Mouse (Mus musculus) midbrain, postnatal 0 days (tissue): ENCODE data around the gene Cobll1. TPM values are rescaled to one million over a fixed set of nuclear protein-coding genes. Genes with fewer than 3 reads are reported as not detected.

Experiments used
- ATAC-seq: fragments of 200-750 bp; cut with Nextera tagmentation; 2 replicates; pipeline ENCODE4 v1.8.0; 2017; ENCODE audit warnings: moderate number of reproducible peaks, mild to moderate bottlenecking, moderate TSS enrichment, moderate library complexity; ENCODE audit not compliant: low FRiP score
- DNase-seq: peaks from one replicate; pipeline ENCODE4 v3.0.0-alpha.2; 2015; ENCODE audit warnings: low spot score
- H3K27ac ChIP-seq: fragments of 300-500 bp; sonication (generic); 2 replicates; pipeline ENCODE4 v1.5.1; 2014; ENCODE audit warnings: low read depth, mild to moderate bottlenecking, low read length, mixed read lengths
- H3K27me3 ChIP-seq: fragments of 300-500 bp; sonication (generic); 2 replicates; pipeline ENCODE4 v1.6.1; 2014; ENCODE audit warnings: low read length, control low read depth, mixed read lengths; ENCODE audit not compliant: insufficient read depth
- H3K36me3 ChIP-seq: fragments of 300-500 bp; sonication (generic); 2 replicates; pipeline ENCODE4 v1.6.1; 2014; ENCODE audit warnings: low read length, control low read depth, mixed read lengths; ENCODE audit not compliant: insufficient read depth
- H3K4me1 ChIP-seq: fragments of 300-500 bp; sonication (generic); 2 replicates; pipeline ENCODE4 v1.6.1; 2014; ENCODE audit warnings: mild to moderate bottlenecking, control low read depth, antibody characterized with exemption, low read length, mixed read lengths; ENCODE audit not compliant: insufficient read depth
- H3K4me2 ChIP-seq: fragments of 300-500 bp; sonication (generic); 2 replicates; pipeline ENCODE4 v1.6.1; 2014; ENCODE audit warnings: low read depth, mild to moderate bottlenecking, low read length, mixed read lengths; ENCODE audit not compliant: poor library complexity, severe bottlenecking
- H3K4me3 ChIP-seq: fragments of 300-500 bp; sonication (generic); 2 replicates; pipeline ENCODE4 v1.5.1; 2014; ENCODE audit warnings: low read depth, mild to moderate bottlenecking, low read length, moderate library complexity
- H3K9ac ChIP-seq: fragments of 300-500 bp; sonication (generic); replicated peaks from 2 replicates; pipeline ENCODE4 v1.6.1; 2014; ENCODE audit warnings: mild to moderate bottlenecking, low read length, moderate library complexity, mixed read lengths; ENCODE audit not compliant: poor library complexity, severe bottlenecking
- H3K9me3 ChIP-seq: fragments of 300-500 bp; sonication (generic); 2 replicates; pipeline ENCODE4 v1.6.1; 2016; ENCODE audit warnings: low read length, control low read depth
- CTCF ChIP-seq: IDR thresholded peaks from 2 replicates; pipeline ENCODE4 v1.5.1; 2016; ENCODE audit warnings: antibody characterized with exemption, mild to moderate bottlenecking
- WGBS: fragments of 180-500 bp; shearing (Covaris S2); extraction: QIAGEN DNeasy Blood & Tissue Kit; methylation state at CpG from one replicate; pipeline ENCODE4 v1.1.7; 2014; 5-methylcytosine and 5-hydroxymethylcytosine counted together
- polyA plus RNA-seq: library from polyadenylated mRNA; unstranded; fragments of >200 nt; fragmentation: Nextera tagmentation; extraction: Ambion mirVana; gene quantifications from 2 replicates; pipeline ENCODE4 v1.2.1, GENCODE M21; 2015
- total RNA-seq: library from RNA; depleted of rRNA; stranded (reverse); fragments of >200 nt; gene quantifications from 2 replicates; pipeline ENCODE4 v1.2.3, GENCODE M21; 2014

Cobll1 gene
- total and polyA plus RNA-seq, 2 experiments from 2014 or later, result 2.5 to 2.9 TPM

DNA sequence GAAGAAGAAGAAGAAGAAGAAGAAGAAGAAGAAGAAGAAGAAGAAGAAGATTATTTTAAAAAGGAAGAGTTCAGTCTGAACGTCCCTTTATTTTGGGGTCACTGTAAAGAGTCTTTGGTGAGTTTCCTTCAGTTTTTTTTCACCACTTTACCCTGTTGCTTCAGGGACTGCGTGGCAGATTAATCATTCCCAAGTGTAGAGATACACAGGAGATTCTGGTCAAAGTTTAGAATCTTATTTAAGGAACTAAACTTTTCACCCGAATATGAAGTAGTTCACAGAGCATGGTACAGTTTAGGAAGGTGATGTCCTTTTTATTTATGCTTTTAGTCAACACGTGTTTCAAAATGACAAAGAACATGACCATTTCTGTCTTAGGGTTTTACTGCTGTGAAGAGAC lies 21.2 kb upstream of the Cobll1 start:
- no peak for ATAC-seq
- WGBS, result 90% methylated on average over 4 of the region's 4 CpGs
- no peak for TF ChIP-seq CTCF
- Histone ChIP-seq H3K4me1 (no peaks in the 10 kb centered on the region), H3K27ac (no peak overlapping the region), H3K9me3 (no peaks in the 10 kb centered on the region), H3K36me3 (no peaks in the 10 kb centered on the region), H3K9ac (no peak overlapping the region), H3K27me3 (no peaks in the 10 kb centered on the region), H3K4me2 (no peak overlapping the region), H3K4me3 (no peak overlapping the region)
- DNase-seq, result no peak

DNA sequence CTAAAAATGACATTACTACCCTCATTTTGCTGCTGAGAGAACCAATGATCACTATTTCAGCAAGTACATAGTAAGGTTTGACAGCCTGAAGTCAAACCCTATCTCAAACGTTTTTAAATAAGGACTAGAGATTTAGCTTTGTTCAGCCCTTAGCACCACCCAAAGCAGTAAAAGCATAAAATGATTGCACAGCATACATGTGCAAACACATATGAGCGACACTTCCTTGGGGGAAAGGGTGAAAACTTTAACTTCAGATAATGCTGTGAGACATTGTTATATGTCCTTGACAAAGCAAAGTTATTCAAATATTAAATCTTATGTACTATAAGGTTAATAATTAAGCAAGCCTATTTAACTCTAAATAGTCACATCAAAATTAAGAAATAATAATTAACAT lies 18.2 kb upstream of the Cobll1 start:
- 67% methylated on average over 2 of the region's 2 CpGs for WGBS
- no peaks in the 10 kb centered on the region for H3K4me1 ChIP-seq
- no peaks in the 10 kb centered on the region for H3K27me3 ChIP-seq
- no peak for ATAC-seq
- H3K4me2 ChIP-seq, result no peak overlapping the region
- DNase-seq, result no peak
- no peaks in the 10 kb centered on the region for H3K36me3 ChIP-seq
- no peak overlapping the region for H3K9ac ChIP-seq
- H3K27ac ChIP-seq, result no peak overlapping the region
- H3K4me3 ChIP-seq, result no peak overlapping the region
- no peaks in the 10 kb centered on the region for H3K9me3 ChIP-seq
- no peak for TF ChIP-seq CTCF

DNA sequence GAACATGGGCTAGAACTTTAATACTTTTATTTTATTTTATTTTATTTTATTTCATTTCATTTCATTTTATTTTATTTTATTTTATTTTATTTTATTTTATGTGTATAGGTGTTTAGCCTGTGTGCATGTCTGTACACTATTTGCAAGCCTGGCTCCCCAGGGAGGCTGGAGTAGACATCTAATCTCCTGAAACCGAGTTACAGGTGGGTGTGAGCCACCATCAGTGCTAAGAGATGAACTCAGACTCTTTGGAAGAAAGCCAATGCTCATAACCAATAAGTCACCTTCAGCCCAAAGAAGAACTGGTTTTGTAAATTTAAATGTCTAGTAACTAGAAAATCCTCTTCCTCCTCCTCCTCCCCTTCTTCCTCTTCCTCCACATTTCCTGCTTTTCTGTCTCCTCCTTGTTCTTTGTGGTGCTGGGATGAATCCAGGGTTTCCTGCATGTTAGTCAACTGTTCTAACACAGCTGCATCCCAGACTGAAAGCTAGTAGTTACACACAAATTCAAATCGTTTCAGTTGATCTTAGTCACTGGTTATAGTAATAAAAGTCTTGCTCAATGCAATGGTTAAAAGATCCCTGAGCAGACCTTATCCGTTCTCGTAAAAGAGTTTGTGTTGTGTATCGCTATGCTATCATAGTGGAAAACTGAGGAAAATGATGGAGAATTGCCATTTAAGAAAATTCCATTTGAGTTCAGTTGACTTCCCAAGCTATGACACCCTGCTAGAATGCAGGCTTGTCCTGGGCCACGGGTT lies 17.5 kb upstream of the Cobll1 start:
- H3K4me2 ChIP-seq, result no peak overlapping the region
- no peaks in the 10 kb centered on the region for H3K27me3 ChIP-seq
- no peak overlapping the region for H3K4me3 ChIP-seq
- TF ChIP-seq CTCF, result no peak
- no peak overlapping the region for H3K9ac ChIP-seq
- WGBS, result 77% methylated on average over 6 of the region's 6 CpGs
- no peak for DNase-seq
- no peaks in the 10 kb centered on the region for H3K9me3 ChIP-seq
- H3K4me1 ChIP-seq, result no peaks in the 10 kb centered on the region
- no peaks in the 10 kb centered on the region for H3K36me3 ChIP-seq
- no peak overlapping the region for H3K27ac ChIP-seq
- no peak for ATAC-seq

DNA sequence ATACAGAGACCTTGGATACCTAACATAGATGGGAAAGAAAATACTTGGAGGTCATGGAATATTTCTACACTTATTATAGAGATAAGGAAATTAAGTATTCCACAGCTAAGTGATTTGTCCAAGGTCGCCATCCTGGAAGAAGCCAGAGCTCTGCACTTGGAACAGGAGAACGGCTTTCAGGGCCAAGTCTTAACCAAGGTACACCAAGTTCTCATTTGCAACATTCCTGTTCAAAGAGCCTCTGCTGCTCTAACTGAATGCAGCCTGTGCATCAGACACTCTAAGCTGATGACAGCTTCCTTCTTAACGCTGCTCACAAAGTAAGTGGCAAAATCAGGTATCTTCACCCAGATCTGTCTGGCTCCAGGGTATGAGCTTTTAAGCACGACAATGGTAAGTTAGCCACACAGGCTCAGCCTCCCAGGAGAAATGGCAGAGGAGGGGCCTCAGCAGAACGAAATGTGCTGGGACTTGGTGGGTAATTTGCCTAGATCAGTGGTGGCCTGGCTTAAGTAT lies 11.4 kb upstream of the Cobll1 start:
- ATAC-seq, result no peak
- Histone ChIP-seq H3K36me3 (no peaks in the 10 kb centered on the region), H3K27me3 (no peaks in the 10 kb centered on the region), H3K27ac (no peak overlapping the region), H3K9me3 (no peaks in the 10 kb centered on the region), H3K4me3 (no peak overlapping the region), H3K9ac (no peak overlapping the region), H3K4me2 (no peak overlapping the region), H3K4me1 (no peaks in the 10 kb centered on the region)
- DNase-seq, result no peak
- 54% methylated on average over 5 of the region's 5 CpGs for WGBS
- TF ChIP-seq CTCF, result no peak

DNA sequence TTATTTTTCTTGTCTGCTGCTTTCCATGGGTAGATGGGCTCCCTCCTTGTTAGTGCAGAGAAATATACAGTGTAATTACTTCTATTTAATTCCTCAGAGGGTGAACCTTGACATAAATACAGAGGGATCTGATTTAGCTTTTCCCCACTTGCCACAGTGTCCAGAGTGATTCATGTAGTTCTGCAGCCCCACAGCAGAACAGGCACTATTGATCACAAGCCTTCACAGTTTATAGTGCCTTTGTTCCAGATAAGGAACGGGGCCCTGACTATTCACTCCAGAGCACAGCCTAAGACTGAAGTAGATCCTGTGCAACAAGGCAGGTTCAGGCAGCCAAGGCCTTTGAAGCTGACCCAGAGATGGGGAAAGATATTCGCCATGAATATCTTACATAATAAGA lies 10.4 kb upstream of the Cobll1 start:
- 52% methylated on average over 2 of the region's 2 CpGs for WGBS
- no peak for ATAC-seq
- no peaks in the 10 kb centered on the region for H3K36me3 ChIP-seq

DNA sequence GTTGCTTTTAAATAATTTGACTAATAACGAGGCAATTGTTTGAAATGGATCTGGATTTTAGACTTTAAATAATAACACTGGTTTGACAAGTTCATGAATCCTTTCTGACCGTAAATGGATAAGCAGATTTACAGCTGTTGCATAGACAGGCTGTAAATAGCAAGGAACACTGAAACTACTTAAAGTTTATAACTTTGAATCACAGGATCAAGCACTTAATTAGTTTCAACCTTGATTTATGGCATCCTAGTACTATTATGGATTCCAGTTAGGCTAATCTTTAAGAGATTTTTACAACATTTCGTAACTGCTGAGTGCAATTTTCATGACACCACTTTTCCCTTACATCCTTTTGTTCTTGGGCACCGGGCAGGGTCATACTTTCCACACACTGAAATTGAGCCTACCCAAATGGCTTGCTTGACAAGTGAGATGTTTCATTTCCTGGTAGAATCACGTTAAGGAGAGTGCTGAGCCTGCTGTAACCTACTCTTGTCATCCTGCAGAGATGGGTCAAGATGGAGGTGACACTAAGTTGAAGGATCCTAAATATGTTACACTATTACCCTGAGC lies 1.1 kb upstream of the Cobll1 start:
- no peaks in the 10 kb centered on the region for H3K36me3 ChIP-seq
- H3K27me3 ChIP-seq, result no peaks in the 10 kb centered on the region
- no peak for TF ChIP-seq CTCF
- ATAC-seq, result no peak
- H3K9me3 ChIP-seq, result no peaks in the 10 kb centered on the region
- no peak overlapping the region for H3K4me2 ChIP-seq
- DNase-seq, result no peak
- H3K27ac ChIP-seq, result no peak overlapping the region
- no peak overlapping the region for H3K9ac ChIP-seq
- WGBS, result 83% methylated on average over 5 of the region's 5 CpGs
- no peaks in the 10 kb centered on the region for H3K4me1 ChIP-seq
- no peak overlapping the region for H3K4me3 ChIP-seq

More for the DNA sequence above, 10.4 kb upstream of the Cobll1 start:
- Histone ChIP-seq H3K4me2 (no peak overlapping the region), H3K27ac (no peak overlapping the region), H3K4me1 (no peaks in the 10 kb centered on the region), H3K27me3 (no peaks in the 10 kb centered on the region), H3K9me3 (no peaks in the 10 kb centered on the region), H3K4me3 (no peak overlapping the region), H3K9ac (no peak overlapping the region)
- no peak for DNase-seq
- TF ChIP-seq CTCF, result no peak
